Mouse (Mus musculus) lung, adult 2 months (tissue): Measurements from ENCODE around the gene B3glct.

Experiments used
- CTCF ChIP-seq: fragments of 200-500 bp; IDR thresholded peaks from 2 replicates; pipeline ENCODE4 v1.5.1; 2011; ENCODE audit warnings: mild to moderate bottlenecking, low read length, control low read depth; ENCODE audit not compliant: insufficient read depth
- POLR2A ChIP-seq: fragments of 200-500 bp; IDR thresholded peaks from 2 replicates; pipeline ENCODE4 v1.6.1; 2011; ENCODE audit warnings: low read depth, mild to moderate bottlenecking, control low read depth, low read length, borderline replicate concordance; ENCODE audit errors: extremely low read depth

GRCm38 (mm10) chr5:149642783-149643509 is 35.1 kb upstream of the B3glct start:
- TF ChIP-seq POLR2A (no peak), CTCF (no peak)
